Mouse (Mus musculus) gastrocnemius, postnatal 14 days (tissue): ENCODE measurements at regions not wholly inside any gene's neighbourhood (a gene's known extent, or its start where the extent isn't known, plus 50 kb on each side); places are given as distances from the start of the nearest gene placed in this dataset.

Experiments
- DNase-seq: peaks from one replicate; pipeline ENCODE4 v3.0.0; 2021; ENCODE audit warnings: mixed read lengths
- intact Hi-C: fragments of 180-260 bp; cut with DNase I; formaldehyde crosslinking; loops from one replicate; pipeline ENCODE4 v1.15.1; 2025; ENCODE audit warnings: low total_unique reads

GRCm38 (mm10) chr3:66705766-66706165 is 275.4 kb upstream of the Rsrc1 start:
- intact Hi-C loops: no loop called here
- DNase-seq: no peak

DNA sequence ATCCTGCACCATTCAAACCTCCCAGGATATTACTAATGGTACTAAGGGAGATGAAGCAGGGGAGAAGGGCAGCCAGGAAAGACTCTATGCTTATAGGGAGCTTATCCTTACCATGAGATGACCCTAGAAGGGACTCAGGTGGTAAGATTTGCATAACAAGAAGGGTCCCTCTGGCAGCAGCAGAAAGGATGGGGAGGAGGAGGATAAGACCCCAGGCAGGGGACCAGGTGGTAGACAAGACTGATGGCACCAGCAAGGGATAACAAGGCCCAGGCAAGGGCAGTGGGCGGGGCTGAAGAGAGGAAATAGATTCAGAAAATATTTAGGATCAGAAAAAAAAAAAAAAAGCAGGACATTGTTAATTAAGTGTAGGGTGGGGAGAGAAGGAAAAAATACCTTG is 245.7 kb upstream of the Rsrc1 start:
- intact Hi-C loops: no loop called here

DNA sequence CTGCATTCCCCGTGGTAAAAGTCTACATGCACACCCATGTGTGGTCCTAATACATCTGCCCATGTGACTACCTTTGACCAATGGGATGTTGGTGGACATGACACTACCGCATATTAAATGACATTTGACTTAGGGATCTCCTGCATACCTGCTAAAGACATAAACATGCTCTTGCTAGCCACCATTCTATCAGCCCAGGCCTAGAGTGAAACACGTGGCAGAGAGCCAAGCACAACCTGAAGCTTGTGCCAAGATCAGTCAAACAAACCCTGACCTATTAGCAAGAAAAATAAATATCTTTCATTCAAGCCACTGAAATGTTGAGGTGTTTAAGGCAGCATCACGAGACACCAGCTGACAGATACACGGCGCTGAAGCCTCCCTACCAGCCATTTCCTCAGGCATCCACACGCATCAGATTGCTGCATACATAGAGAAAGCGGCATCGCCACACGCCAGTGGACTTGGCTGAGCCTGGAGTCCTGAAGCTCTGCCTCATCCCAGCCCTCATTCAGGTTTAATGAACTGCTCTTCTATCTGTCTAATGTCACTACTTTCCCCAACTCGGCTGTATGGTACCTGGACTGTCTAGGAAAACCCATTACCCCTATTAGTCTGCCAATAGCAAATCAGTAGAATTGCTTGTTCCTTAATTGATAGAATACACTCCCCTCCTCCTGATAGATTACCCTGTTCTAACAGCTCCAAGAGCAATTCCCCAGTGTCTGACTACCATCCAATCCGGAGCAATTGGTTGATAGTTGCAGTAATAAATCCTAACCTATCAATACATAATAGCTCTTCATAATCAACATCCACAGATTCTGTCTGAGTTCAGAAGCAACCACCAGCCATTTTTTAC is 242.8 kb upstream of the Rsrc1 start:
- no peak for DNase-seq
- intact Hi-C loops: no loop called here

More for the DNA sequence above, 245.7 kb upstream of the Rsrc1 start:
- DNase-seq: no peak

- DNase-seq: no peak
- intact Hi-C loops: no loop called here
These were observed 241.7 kb upstream of the Rsrc1 start for GRCm38 (mm10) chr3:66739356-66740014.

GRCm38 (mm10) chr3:66744133-66744913 is 236.9 kb upstream of the Rsrc1 start:
- intact Hi-C loops: no loop called here
- no peak for DNase-seq

DNA sequence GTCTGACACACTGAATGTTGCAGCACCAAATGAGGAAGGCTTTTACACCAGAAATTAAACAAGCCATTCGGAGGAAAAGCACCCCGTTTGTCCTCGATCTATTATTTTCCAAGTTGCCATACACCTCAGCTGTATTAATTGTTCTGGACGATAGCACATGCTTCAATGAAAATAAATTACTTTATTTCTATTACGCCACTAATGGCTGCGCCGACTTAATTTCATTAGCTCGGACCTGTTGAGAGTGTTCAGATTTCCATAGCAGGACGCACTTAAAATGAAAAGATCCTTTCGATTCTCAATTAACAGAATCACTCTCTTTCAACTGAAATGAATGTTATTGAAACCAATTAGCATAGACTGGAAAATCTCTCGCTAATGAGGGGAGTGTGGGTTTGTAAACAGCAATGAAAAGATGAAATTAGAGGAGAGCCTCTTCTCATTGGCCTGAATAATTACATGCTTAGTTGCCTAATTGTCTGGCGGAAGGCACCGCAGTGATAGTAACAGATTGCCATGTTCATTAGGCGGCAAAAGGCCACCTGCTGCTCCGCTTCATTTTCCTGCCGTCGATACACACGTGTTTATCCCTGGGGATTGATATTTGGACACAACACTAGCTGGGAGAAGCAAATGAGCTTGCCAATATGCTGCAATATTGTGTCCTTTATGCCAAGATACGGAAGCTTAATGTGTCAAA is 234.7 kb upstream of the Rsrc1 start:
- intact Hi-C loops: no loop called here
- DNase-seq: no peak

DNA sequence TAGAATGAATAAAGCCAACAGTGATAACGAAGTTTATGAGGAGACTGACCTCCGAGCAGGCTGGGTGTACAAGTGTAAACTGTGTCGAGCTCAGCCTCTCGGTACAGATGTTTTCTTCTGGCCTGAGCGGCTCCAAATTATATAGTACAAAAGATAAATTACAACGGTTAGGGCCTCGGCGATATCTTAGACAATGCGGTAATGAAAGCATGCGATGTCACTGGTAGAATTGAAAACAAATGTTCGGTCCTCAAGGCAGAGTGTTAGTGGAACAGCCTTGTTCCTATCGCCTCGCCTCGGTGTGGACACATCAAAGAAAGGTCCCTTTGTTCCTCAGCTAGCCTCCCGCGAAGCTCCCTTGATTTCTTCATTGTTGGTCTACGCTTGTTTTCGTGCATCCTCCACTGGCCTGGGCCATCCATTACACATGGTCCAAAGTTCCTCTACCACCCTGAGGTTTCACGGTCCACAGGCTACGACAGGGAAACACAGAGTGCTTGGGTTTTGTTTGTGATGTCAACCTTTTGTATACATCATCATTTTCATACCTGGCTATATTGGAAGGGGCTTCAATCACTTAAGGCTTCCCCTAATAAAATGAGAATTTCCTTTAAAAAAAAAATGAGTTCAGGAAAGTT is 234.0 kb upstream of the Rsrc1 start:
- no peak for DNase-seq
- intact Hi-C loops: no loop called here

GRCm38 (mm10) chr3:66758141-66758540 is 223.0 kb upstream of the Rsrc1 start:
- no peak for DNase-seq
- intact Hi-C loops: no loop called here

- intact Hi-C loops: no loop called here
- DNase-seq: no peak
These were observed 221.3 kb upstream of the Rsrc1 start for GRCm38 (mm10) chr3:66759841-66760240.

- DNase-seq: no peak
- intact Hi-C loops: no loop called here
These were observed 218.7 kb upstream of the Rsrc1 start for GRCm38 (mm10) chr3:66762446-66762845.

DNA sequence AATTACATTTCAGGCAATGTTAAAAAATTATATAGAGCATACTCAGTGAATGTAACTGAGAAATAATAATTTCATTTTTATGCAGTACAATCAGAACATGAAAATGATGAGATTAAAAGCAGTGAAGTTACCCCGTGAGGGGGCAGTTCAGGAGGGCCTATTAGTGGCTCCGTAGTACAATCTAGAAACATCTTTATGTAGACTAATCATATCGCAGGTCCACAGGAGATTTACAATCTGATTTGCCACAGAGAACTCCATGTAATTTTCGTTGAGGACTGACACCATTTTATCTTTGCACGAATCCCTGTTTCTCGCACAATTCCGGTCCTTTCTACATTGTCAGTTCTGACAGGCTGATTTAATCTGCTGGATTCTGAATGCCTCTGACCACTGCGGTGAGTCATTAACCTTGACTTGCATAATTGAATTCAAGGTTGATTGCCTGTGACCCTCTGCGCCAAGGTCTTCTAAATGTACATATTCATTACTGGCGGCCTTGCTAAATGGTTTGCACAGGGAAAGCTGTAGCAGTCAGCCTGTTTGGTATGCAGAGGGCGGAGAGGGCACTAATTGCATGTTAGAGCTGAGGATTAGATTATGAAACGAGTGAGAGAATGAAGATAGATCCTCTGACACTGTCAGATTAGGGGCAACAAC is 183.7 kb upstream of the Rsrc1 start:
- no peak for DNase-seq
- intact Hi-C loops: no loop called here

- intact Hi-C loops: no loop called here
- DNase-seq: no peak
These were observed 182.9 kb upstream of the Rsrc1 start for GRCm38 (mm10) chr3:66798292-66798691.

GRCm38 (mm10) chr3:66802538-66802937 is 178.7 kb upstream of the Rsrc1 start:
- intact Hi-C loops: no loop called here
- no peak for DNase-seq

GRCm38 (mm10) chr3:66806176-66806575 is 175.0 kb upstream of the Rsrc1 start:
- DNase-seq: no peak
- intact Hi-C loops: no loop called here

GRCm38 (mm10) chr3:66812686-66813445 is 168.3 kb upstream of the Rsrc1 start:
- intact Hi-C loops: no loop called here
- DNase-seq: no peak

GRCm38 (mm10) chr3:66825761-66826160 is 155.4 kb upstream of the Rsrc1 start:
- intact Hi-C loops: no loop called here
- DNase-seq: no peak
